Mouse (Mus musculus) layer of hippocampus, adult 9-10 months (tissue): ENCODE results near the gene Itga2b.

Experiments used
- DNase-seq: peaks from one replicate; pipeline ENCODE4 v3.0.0; 2022; ENCODE audit warnings: low spot score

The Itga2b gene

GRCm38 (mm10) chr11:102455740-102456396, 14.1 kb downstream of the Itga2b start:
- DNase-seq: no peak

- no peak for DNase-seq
These were observed 16.8 kb downstream of the Itga2b start for GRCm38 (mm10) chr11:102453131-102453530.

- DNase-seq: no peak
These were observed 20.6 kb downstream of the Itga2b start for GRCm38 (mm10) chr11:102449043-102450008.

- DNase-seq: no peak
These were observed 21.6 kb downstream of the Itga2b start for GRCm38 (mm10) chr11:102448327-102448726.

GRCm38 (mm10) chr11:102447497-102447896, 22.4 kb downstream of the Itga2b start, which contains the start of gene Fam171a2:
Fam171a2 (minus strand) TSS chr11:102447682.
- DNase-seq: no peak

- DNase-seq: no peak
These were observed 23.1 kb downstream of the Itga2b start for GRCm38 (mm10) chr11:102446581-102447461.

- no peak for DNase-seq
These were observed 24.0 kb downstream of the Itga2b start for GRCm38 (mm10) chr11:102445891-102446361.

- no peak for DNase-seq
These were observed 24.5 kb downstream of the Itga2b start for GRCm38 (mm10) chr11:102445264-102445890.

GRCm38 (mm10) chr11:102444781-102445180, 25.1 kb downstream of the Itga2b start:
- no peak for DNase-seq

- DNase-seq: no peak
These were observed 25.6 kb downstream of the Itga2b start for GRCm38 (mm10) chr11:102444321-102444720.

- no peak for DNase-seq
These were observed 26.2 kb downstream of the Itga2b start for GRCm38 (mm10) chr11:102443740-102444139.

- no peak for DNase-seq
These were observed 27.8 kb downstream of the Itga2b start for GRCm38 (mm10) chr11:102442089-102442488.

- no peak for DNase-seq
These were observed 28.5 kb downstream of the Itga2b start for GRCm38 (mm10) chr11:102441434-102441833.

GRCm38 (mm10) chr11:102440255-102440654, 29.7 kb downstream of the Itga2b start:
- no peak for DNase-seq

GRCm38 (mm10) chr11:102439093-102440082, 30.5 kb downstream of the Itga2b start:
- DNase-seq: no peak

- no peak for DNase-seq
These were observed 31.5 kb downstream of the Itga2b start for GRCm38 (mm10) chr11:102438212-102439092.

GRCm38 (mm10) chr11:102437120-102438061, 32.5 kb downstream of the Itga2b start:
- DNase-seq: no peak

GRCm38 (mm10) chr11:102436471-102436790, 33.5 kb downstream of the Itga2b start:
- DNase-seq: no peak
